Mouse (Mus musculus): ENCODE results near the gene Itk.

Gene Itk

GRCm38 (mm10) chr11:46283800-46284199, 105.5 kb downstream of the Itk start:
- in situ Hi-C loops (cut with MboI; ENCODE audit: unreplicated experiment in 2 of 2) = no loop called here

- in situ Hi-C loops (cut with MboI; ENCODE audit: unreplicated experiment in 2 of 2) = no loop called here
Observed at GRCm38 (mm10) chr11:46282612-46283011, 106.7 kb downstream of the Itk start.

- in situ Hi-C loops (cut with MboI; ENCODE audit: unreplicated experiment in 2 of 2) = loop anchor here in 1 of 2 experiments (5.0 to 10.0 kb wide), 2 partner anchors 34 to 346 kb away; partner anchors contain the start of genes Cyfip2 and Dppa1
Observed at GRCm38 (mm10) chr11:46278709-46279108, 110.6 kb downstream of the Itk start.

- in situ Hi-C loops (cut with MboI; ENCODE audit: unreplicated experiment in 2 of 2) = loop anchor here in 1 of 2 experiments (5.0 to 10.0 kb wide), 2 partner anchors 34 to 347 kb away; partner anchors contain the start of genes Cyfip2 and Dppa1
Observed at GRCm38 (mm10) chr11:46278140-46278539, 111.2 kb downstream of the Itk start.

GRCm38 (mm10) chr11:46276778-46277177, 112.5 kb downstream of the Itk start:
- in situ Hi-C loops (cut with MboI; ENCODE audit: unreplicated experiment in 2 of 2) = loop anchor here in 1 of 2 experiments (5.0 to 10.0 kb wide), 2 partner anchors 36 to 348 kb away; partner anchors contain the start of genes Cyfip2 and Dppa1

GRCm38 (mm10) chr11:46276168-46276567, 113.1 kb downstream of the Itk start:
- in situ Hi-C loops (cut with MboI; ENCODE audit: unreplicated experiment in 2 of 2) = loop anchor here in 1 of 2 experiments (5.0 to 10.0 kb wide), 2 partner anchors 36 to 349 kb away; partner anchors contain the start of genes Cyfip2 and Dppa1

- in situ Hi-C loops (cut with MboI; ENCODE audit: unreplicated experiment in 2 of 2) = loop anchor here in 1 of 2 experiments (5.0 to 10.0 kb wide), 2 partner anchors 37 to 349 kb away; partner anchors contain the start of genes Cyfip2 and Dppa1
Observed at GRCm38 (mm10) chr11:46275302-46275701, 114.0 kb downstream of the Itk start.

Data from v-Abl transformed pro-B cells (cell line).